Mouse (Mus musculus): ENCODE data around the gene Arhgef17.

- TF ChIP-seq GATA1 (IDR thresholded peaks at IDR 0.05; ENCODE audit: low read length) (no peak), TAL1 (IDR thresholded peaks at IDR 0.05; ENCODE audit: low read length) (no peak)
Measured at GRCm38 (mm10) chr7:100921289-100921688, 10.6 kb downstream of the Arhgef17 start.

All from erythroblast, embryonic 14.5 days (primary cell).